Mouse (Mus musculus): ENCODE measurements at regions not wholly inside any gene's neighbourhood (a gene's known extent, or its start where the extent isn't known, plus 50 kb on each side); places are given as distances from the start of the nearest gene placed in this dataset.

DNA sequence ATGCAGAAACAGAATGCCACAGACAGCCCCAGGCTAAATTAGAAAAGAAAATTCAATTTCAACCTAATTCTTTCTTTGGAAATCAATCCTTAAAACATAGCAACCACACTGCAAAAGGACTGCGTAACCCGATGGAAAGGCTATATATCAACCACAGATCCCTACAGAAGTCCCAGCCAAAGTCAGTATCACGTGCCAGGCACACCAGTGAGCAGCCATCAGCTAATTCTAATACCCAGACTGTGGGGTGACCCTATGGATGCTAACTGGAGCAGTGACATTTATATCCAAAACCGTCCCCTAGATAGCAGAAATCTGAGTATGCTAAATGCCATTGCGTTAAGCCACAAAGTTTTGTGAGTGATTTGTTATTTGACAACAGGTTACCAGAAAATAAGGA is 286.5 kb upstream of the N6amt1 start:
- DNase-seq (ENCODE audit: low read depth): no peak
- TF ChIP-seq POLR2A (IDR thresholded peaks at IDR 0.05; ENCODE audit: borderline replicate concordance, extremely low read depth, insufficient read depth, insufficient read length, poor library complexity, severe bottlenecking) (no peak), CTCF (IDR thresholded peaks at IDR 0.05; ENCODE audit: borderline replicate concordance, extremely low read depth, insufficient read depth, insufficient read length) (no peak)

DNA sequence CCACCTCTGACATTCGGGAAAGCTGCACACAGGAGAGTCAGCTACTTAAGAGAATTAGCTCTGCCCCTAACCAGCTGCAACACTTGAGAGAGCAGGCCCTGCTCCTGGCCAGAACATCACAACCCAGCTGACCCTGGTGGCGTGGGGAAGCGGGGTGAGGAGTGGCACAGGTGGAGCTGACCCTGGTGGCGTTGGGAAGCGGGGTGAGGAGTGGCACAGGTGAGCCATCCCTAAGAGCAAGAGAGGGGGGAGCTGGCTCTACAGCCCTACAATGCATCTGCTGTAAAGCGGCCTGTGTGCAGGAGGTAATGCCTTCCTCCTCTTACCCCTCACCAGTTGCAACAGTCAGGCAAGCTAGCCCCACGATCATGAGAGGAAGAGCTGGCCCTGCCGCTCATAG is 293.5 kb upstream of the N6amt1 start:
- TF ChIP-seq POLR2A (IDR thresholded peaks at IDR 0.05; ENCODE audit: borderline replicate concordance, extremely low read depth, insufficient read depth, insufficient read length, poor library complexity, severe bottlenecking) (no peak), CTCF (IDR thresholded peaks at IDR 0.05; ENCODE audit: borderline replicate concordance, extremely low read depth, insufficient read depth, insufficient read length) (no peak)
- DNase-seq (ENCODE audit: low read depth): no peak

DNA sequence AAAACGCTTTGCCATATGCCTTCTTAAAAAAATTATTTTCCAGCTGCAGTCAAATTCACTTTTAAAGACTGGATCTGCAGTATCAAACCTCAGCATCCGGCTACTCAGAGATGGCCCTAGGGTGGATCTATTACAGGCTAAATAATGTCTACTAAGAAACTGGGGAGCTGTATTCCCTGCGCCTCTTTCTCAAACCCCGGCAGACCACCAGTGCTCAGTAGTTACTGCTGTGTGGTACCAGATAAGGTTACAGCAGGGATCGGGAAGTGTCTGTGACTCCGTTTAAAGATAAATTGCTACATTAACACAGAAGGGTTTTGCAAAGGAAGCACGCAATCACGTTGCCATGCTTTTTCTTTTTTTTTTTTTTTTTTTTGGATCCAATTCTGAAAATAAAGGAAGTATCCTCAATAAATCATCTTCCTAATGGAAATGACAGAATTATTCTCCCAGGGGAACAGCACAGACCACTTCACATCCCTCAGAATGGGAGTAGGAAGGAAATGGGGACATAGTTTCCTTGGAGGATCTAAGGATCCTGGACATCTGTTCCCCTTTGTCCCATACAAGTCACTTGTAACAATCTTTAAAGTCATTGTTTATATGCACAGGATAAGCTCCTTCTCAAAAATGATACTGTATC is 304.1 kb upstream of the N6amt1 start:
- TF ChIP-seq CTCF (IDR thresholded peaks at IDR 0.05; ENCODE audit: borderline replicate concordance, extremely low read depth, insufficient read depth, insufficient read length) (no peak), POLR2A (IDR thresholded peaks at IDR 0.05; ENCODE audit: borderline replicate concordance, extremely low read depth, insufficient read depth, insufficient read length, poor library complexity, severe bottlenecking) (no peak)
- DNase-seq (ENCODE audit: low read depth): no peak

DNA sequence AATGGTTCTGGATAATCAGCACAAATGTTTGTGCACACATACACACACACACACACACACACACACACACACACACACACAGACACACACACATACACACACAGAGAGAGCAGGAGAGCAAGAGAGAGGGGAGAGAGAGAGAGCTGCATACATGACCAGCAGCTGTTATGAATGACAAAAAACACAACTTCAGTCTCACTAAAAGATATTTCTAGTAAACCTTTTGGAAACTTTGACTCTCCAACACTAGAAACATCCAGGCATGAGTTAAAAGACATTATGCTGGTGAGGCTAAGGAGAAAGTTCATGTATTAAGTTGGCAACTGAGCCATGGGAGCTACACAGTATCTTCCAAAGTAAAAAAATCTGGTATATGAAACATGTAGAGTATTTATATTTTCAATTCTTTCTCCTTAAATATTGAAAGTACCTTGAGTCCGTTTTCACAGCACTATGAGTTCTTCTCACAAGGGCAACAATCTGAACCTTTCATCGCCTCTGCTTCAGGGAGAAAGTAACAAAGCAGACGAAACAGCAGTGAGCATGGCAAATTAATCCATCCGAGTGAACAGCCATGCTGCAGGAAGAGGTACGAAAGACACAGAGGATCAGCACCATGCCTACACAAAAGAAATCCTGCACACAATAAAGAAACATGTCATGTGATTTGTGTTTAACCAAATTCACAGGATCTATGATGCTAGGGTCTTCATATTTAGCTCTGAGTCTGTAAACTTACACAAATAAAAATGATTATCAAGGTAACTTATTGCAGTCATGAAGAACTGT is 309.0 kb upstream of the N6amt1 start:
- DNase-seq (ENCODE audit: low read depth): peak; percentile 31
- TF ChIP-seq POLR2A (IDR thresholded peaks at IDR 0.05; ENCODE audit: borderline replicate concordance, extremely low read depth, insufficient read depth, insufficient read length, poor library complexity, severe bottlenecking) (no peak), CTCF (IDR thresholded peaks at IDR 0.05; ENCODE audit: borderline replicate concordance, extremely low read depth, insufficient read depth, insufficient read length) (no peak)

DNA sequence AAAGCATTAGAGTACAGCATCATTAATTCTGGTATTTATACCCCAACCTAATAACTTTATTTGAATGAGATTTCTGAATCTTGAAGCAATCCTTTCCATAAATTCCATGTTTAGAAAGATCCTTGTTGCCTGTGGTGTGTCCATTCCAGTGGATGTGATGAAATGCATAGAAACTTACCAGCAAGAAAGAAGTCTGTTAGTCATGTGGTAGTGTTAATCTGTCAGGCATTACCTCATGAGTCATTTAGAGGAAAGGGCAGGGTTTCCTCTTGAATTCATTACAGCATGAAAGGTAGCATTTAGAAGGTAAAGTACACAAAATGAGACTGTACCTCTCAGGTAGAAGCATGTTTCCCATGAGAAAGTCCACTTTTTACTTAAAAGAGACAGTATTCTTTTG is 310.3 kb upstream of the N6amt1 start:
- TF ChIP-seq CTCF (IDR thresholded peaks at IDR 0.05; ENCODE audit: borderline replicate concordance, extremely low read depth, insufficient read depth, insufficient read length) (no peak), POLR2A (IDR thresholded peaks at IDR 0.05; ENCODE audit: borderline replicate concordance, extremely low read depth, insufficient read depth, insufficient read length, poor library complexity, severe bottlenecking) (no peak)
- no peak for DNase-seq (ENCODE audit: low read depth)

DNA sequence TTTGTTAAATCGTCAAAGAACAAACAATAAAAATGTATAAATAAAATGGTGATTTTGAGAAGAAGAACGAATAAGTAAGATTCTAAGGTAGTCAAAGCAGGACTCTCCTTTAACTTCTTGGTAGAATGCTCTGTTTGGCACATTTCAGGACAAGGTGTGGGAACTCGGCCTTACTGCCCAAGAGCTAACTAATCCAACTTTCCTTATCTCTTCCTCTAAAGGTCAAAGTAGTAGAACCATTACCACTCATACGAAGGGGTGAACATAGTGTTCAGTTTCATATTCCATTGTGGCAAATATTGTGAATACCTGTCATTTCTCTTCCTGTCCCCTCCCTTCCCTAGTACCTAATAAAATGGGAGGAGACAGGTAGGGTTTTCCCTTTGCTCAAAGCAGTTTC is 313.6 kb upstream of the N6amt1 start:
- TF ChIP-seq CTCF (IDR thresholded peaks at IDR 0.05; ENCODE audit: borderline replicate concordance, extremely low read depth, insufficient read depth, insufficient read length) (no peak), POLR2A (IDR thresholded peaks at IDR 0.05; ENCODE audit: borderline replicate concordance, extremely low read depth, insufficient read depth, insufficient read length, poor library complexity, severe bottlenecking) (no peak)
- no peak for DNase-seq (ENCODE audit: low read depth)

DNA sequence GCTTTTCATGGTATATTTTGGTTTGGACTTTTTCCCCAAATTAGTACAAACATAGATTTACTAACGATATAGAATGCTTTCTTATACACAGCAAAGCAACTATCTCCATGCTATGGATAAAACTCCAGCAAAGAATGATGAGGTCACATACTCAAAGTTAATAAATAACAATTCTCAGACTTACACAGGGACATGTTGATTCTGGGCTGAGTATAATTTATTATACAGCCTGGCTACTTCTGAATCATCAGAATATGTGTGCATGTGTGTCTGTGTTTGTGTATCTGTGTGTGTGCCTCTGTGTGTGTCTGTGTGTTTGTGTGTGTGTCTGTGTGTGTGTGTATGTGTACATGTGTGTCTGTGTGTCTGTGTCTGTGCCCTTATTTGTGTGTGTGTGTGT is 314.1 kb upstream of the N6amt1 start:
- TF ChIP-seq CTCF (IDR thresholded peaks at IDR 0.05; ENCODE audit: borderline replicate concordance, extremely low read depth, insufficient read depth, insufficient read length) (no peak), POLR2A (IDR thresholded peaks at IDR 0.05; ENCODE audit: borderline replicate concordance, extremely low read depth, insufficient read depth, insufficient read length, poor library complexity, severe bottlenecking) (no peak)
- DNase-seq (ENCODE audit: low read depth): no peak

DNA sequence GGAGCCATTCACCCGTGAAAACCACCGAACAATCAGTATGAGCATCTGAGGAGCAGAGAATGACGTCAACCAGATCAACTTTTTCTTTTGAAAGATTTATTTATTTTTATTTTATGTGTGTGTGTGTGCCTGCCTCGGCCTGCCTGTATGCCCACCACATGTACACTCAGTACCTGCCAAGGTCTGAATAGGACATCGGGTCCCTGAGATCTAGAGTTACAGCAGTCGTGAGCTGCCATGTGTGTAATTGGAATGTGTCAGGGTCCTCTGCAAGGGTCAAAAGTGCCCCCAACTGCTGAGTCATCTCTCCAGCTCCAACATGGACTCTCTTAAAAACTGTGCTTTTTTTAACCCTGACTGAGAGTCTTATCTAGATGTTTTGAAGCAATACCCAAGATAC is 316.9 kb upstream of the N6amt1 start:
- no peak for DNase-seq (ENCODE audit: low read depth)
- TF ChIP-seq CTCF (IDR thresholded peaks at IDR 0.05; ENCODE audit: borderline replicate concordance, extremely low read depth, insufficient read depth, insufficient read length) (no peak), POLR2A (IDR thresholded peaks at IDR 0.05; ENCODE audit: borderline replicate concordance, extremely low read depth, insufficient read depth, insufficient read length, poor library complexity, severe bottlenecking) (no peak)

DNA sequence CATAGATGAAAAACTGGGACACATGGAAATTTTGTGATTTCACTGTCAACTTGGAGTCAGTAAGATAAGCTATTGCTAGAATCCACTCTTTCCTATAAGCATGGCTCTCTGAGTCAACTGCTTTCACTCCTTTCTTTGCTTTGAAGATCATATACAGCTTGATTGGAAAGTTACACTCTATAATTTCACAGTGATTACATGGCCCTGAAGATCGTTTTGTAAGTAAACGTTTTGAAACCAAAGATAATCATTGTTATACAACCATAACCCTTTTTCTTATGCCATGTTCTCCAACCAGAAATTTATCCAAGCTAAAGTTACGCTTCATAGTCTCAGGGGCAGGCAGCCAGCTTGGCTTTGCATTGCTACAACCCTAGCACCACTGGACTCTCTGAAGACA is 322.1 kb upstream of the N6amt1 start:
- DNase-seq (ENCODE audit: low read depth): no peak
- TF ChIP-seq CTCF (IDR thresholded peaks at IDR 0.05; ENCODE audit: borderline replicate concordance, extremely low read depth, insufficient read depth, insufficient read length) (no peak), POLR2A (IDR thresholded peaks at IDR 0.05; ENCODE audit: borderline replicate concordance, extremely low read depth, insufficient read depth, insufficient read length, poor library complexity, severe bottlenecking) (no peak)

DNA sequence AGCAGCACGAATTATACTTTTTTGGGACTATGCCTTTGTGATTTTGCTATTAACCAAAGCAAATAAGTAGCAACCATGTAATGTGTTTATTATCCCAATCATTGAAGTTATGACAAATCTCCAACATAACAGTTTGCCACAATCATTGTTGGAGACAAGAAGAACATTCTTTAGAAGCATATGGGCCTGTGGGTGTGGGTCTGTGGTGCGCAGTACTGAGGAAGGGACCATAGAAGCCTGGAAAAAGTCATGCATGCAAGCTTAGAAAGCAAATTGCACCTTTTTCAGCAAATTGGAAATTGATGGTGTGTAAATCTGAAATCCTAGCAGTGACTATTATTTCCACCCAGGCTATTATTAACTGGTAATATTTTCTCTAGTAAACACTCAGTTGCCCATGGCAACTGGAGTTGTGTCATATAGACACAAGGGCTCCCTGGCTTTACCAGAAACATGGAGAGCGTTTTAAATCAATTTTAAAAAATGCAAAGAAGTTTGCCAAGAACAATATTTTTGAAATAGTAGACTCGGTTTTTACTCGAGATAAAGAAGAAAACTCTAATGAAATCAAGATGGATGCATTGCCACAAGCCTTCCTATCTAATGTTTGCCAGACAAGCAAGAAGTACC is 325.4 kb upstream of the N6amt1 start:
- TF ChIP-seq CTCF (IDR thresholded peaks at IDR 0.05; ENCODE audit: borderline replicate concordance, extremely low read depth, insufficient read depth, insufficient read length) (no peak), POLR2A (IDR thresholded peaks at IDR 0.05; ENCODE audit: borderline replicate concordance, extremely low read depth, insufficient read depth, insufficient read length, poor library complexity, severe bottlenecking) (no peak)
- DNase-seq (ENCODE audit: low read depth): no peak

DNA sequence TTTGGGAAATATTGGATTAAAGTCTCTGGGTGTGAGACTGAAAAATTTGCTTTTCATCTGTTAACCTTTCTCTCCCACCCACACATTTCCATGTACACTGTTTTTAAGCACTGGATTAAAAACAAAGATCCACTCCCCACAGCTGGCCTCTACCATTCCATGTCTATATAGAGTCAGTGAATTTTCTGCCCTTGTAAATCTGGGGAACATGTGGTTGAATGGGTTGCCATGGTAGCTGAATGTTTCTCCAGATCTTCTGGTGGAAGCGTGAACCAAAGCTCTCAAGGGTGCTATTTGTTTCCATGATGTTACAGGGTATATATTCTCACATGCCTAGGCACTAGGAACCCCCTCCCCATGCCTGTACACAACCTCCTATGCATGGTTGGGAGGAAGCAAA is 326.4 kb upstream of the N6amt1 start:
- TF ChIP-seq CTCF (IDR thresholded peaks at IDR 0.05; ENCODE audit: borderline replicate concordance, extremely low read depth, insufficient read depth, insufficient read length): no peak
- TF ChIP-seq POLR2A (IDR thresholded peaks at IDR 0.05; ENCODE audit: borderline replicate concordance, extremely low read depth, insufficient read depth, insufficient read length, poor library complexity, severe bottlenecking): no peak
- no peak for DNase-seq (ENCODE audit: low read depth)

All from brain, embryonic 14.5 days (tissue).